In genomic region chr6:92570090-92570489, GRCm38 (mm10) we compare ENCODE assay signal across 21 mouse cellular contexts.
DNase-seq lines count a peak whose midpoint lies in the region; ATAC-seq and TF ChIP-seq lines count a peak whose summit lies in the region.
"Had no signal": no experiment of that assay in that cellular context is flagged by ENCODE, and none has a peak within 500 bp of the region (broad histone marks: within the 10 kb centered on the region; RNA-seq: fewer than 3 reads in every experiment).

No protein-coding gene starts in this region.

- no peak overlapping the region for H3K9ac ChIP-seq in midbrain, embryonic 12.5 days (replicated peaks)
- H3K9ac ChIP-seq in hindbrain, embryonic 14.5 days, result 0 out of 2 replicates have a peak overlapping the region, but pooled peaks have one; percentile 24
- H3K9ac ChIP-seq in midbrain, postnatal 0 days (replicated peaks; ENCODE audit: low read length, poor library complexity, severe bottlenecking), result no peak overlapping the region
- H3K9ac ChIP-seq: heart, embryonic 13.5 days; intestine, embryonic 15.5 days; neural tube, embryonic 12.5 days had no signal

- peaks cover 11% of the 10 kb centered on the region; the same call in 1 of the 2 replicates for H3K4me1 ChIP-seq in midbrain, embryonic 12.5 days
- H3K4me1 ChIP-seq in midbrain, embryonic 10.5 days, result peaks cover 12% of the 10 kb centered on the region
- peaks cover 11% of the 10 kb centered on the region; the same call in 1 of the 2 replicates for H3K4me1 ChIP-seq in hindbrain, embryonic 14.5 days (replicated peaks; ENCODE audit: control insufficient read depth, insufficient read depth, low read length)
- peaks cover 11% of the 10 kb centered on the region; the same call in 1 of the 2 replicates for H3K4me1 ChIP-seq in midbrain, postnatal 0 days (ENCODE audit: insufficient read depth, low read length)
- H3K4me1 ChIP-seq: intestine, embryonic 15.5 days had no signal

- no peaks in the 10 kb centered on the region for H3K36me3 ChIP-seq in midbrain, embryonic 12.5 days
- H3K36me3 ChIP-seq in midbrain, embryonic 10.5 days, result no peaks in the 10 kb centered on the region
- H3K36me3 ChIP-seq in hindbrain, embryonic 14.5 days (replicated peaks; ENCODE audit: control insufficient read depth, insufficient read depth), result no peaks in the 10 kb centered on the region
- H3K36me3 ChIP-seq in midbrain, postnatal 0 days (ENCODE audit: insufficient read depth, low read length), result no peaks in the 10 kb centered on the region
- H3K36me3 ChIP-seq: heart, embryonic 13.5 days; intestine, embryonic 15.5 days; neural tube, embryonic 12.5 days had no signal

- peak overlapping the region; percentile 35; the same call in 1 of the 2 replicates for H3K27ac ChIP-seq in midbrain, embryonic 12.5 days (replicated peaks)
- H3K27ac ChIP-seq in midbrain, embryonic 10.5 days (replicated peaks), result no peak overlapping the region
- H3K27ac ChIP-seq in hindbrain, embryonic 14.5 days, result peak overlapping the region; percentile 52
- peak overlapping the region; percentile 44; the same call in 1 of the 2 replicates for H3K27ac ChIP-seq in midbrain, postnatal 0 days (ENCODE audit: low read depth, low read length)
- H3K27ac ChIP-seq: heart, embryonic 13.5 days; intestine, embryonic 15.5 days; neural tube, embryonic 12.5 days had no signal

- DNase-seq in frontal cortex, postnatal 25 days (ENCODE audit: low spot score in 2 of 2), result no peak
- no peak for DNase-seq in midbrain, embryonic 10.5 days (ENCODE audit: low spot score)
- peak; percentile 32 for DNase-seq in hindbrain, embryonic 14.5 days (ENCODE audit: low spot score)
- peak; percentile 31 for DNase-seq in midbrain, postnatal 0 days (ENCODE audit: low spot score)
- DNase-seq in urinary bladder, postnatal 25 days (ENCODE audit: low spot score), result no peak
- DNase-seq in MN1 (ENCODE audit: low spot score), result no peak
- DNase-seq: B cell, adult 2 months; cerebellum, postnatal 14 days; embryo, embryonic 11 days; heart, postnatal 36 days; kidney, postnatal 10 days; liver; right cerebral cortex, postnatal 14 days; spleen, adult 18-20 months; thymus, postnatal 25 days had no signal

- peak; percentile 36; the same call in 1 of the 2 replicates for ATAC-seq in frontal cortex, adult (ENCODE audit: low TSS enrichment)
- ATAC-seq in midbrain, embryonic 12.5 days (ENCODE audit: low FRiP score, low read depth), result no peak
- ATAC-seq in hindbrain, embryonic 14.5 days (ENCODE audit: low FRiP score), result no peak
- ATAC-seq in midbrain, postnatal 0 days (ENCODE audit: low FRiP score), result no peak
- ATAC-seq: intestine, embryonic 15.5 days; lung, postnatal 0 days had no signal

- no peak overlapping the region for H3K4me3 ChIP-seq in midbrain, embryonic 12.5 days
- no peak overlapping the region for H3K4me3 ChIP-seq in midbrain, embryonic 10.5 days
- no peak overlapping the region for H3K4me3 ChIP-seq in hindbrain, embryonic 14.5 days (replicated peaks; ENCODE audit: low read length)
- no peak overlapping the region for H3K4me3 ChIP-seq in midbrain, postnatal 0 days (ENCODE audit: low read depth, low read length)
- H3K4me3 ChIP-seq: heart, embryonic 13.5 days; intestine, embryonic 15.5 days; neural tube, embryonic 12.5 days had no signal

- no peak for TF ChIP-seq CTCF in midbrain, postnatal 0 days (IDR thresholded peaks at IDR 0.05)

- no peaks in the 10 kb centered on the region for H3K9me3 ChIP-seq in midbrain, embryonic 12.5 days
- no peaks in the 10 kb centered on the region for H3K9me3 ChIP-seq in midbrain, embryonic 10.5 days (replicated peaks)
- no peaks in the 10 kb centered on the region for H3K9me3 ChIP-seq in hindbrain, embryonic 14.5 days (ENCODE audit: control insufficient read depth, low read length)
- H3K9me3 ChIP-seq in midbrain, postnatal 0 days (ENCODE audit: low read length), result no peaks in the 10 kb centered on the region
- H3K9me3 ChIP-seq: heart, embryonic 13.5 days; intestine, embryonic 15.5 days; neural tube, embryonic 12.5 days had no signal

- 35% methylated on average over 7 of the region's 7 CpGs for WGBS in midbrain, embryonic 12.5 days
- 65% methylated on average over 7 of the region's 7 CpGs for WGBS in midbrain, embryonic 10.5 days
- WGBS in hindbrain, embryonic 14.5 days, result 40% methylated on average over 7 of the region's 7 CpGs
- 22% methylated on average over 7 of the region's 7 CpGs for WGBS in midbrain, postnatal 0 days

- H3K4me2 ChIP-seq in midbrain, embryonic 12.5 days (replicated peaks), result no peak overlapping the region
- no peak overlapping the region for H3K4me2 ChIP-seq in hindbrain, embryonic 14.5 days (replicated peaks)
- no peak overlapping the region for H3K4me2 ChIP-seq in midbrain, postnatal 0 days (ENCODE audit: low read depth, low read length, poor library complexity, severe bottlenecking)
- H3K4me2 ChIP-seq: heart, embryonic 13.5 days; intestine, embryonic 15.5 days; neural tube, embryonic 12.5 days had no signal

- H3K27me3 ChIP-seq in midbrain, embryonic 12.5 days, result no peaks in the 10 kb centered on the region
- no peaks in the 10 kb centered on the region for H3K27me3 ChIP-seq in midbrain, embryonic 10.5 days (ENCODE audit: low read depth, poor library complexity, severe bottlenecking)
- no peaks in the 10 kb centered on the region for H3K27me3 ChIP-seq in hindbrain, embryonic 14.5 days (ENCODE audit: control insufficient read depth, insufficient read depth, low read length)
- H3K27me3 ChIP-seq in midbrain, postnatal 0 days (ENCODE audit: insufficient read depth, low read length), result no peaks in the 10 kb centered on the region
- H3K27me3 ChIP-seq: heart, embryonic 13.5 days; intestine, embryonic 15.5 days; neural tube, embryonic 12.5 days had no signal

Comparison
In these comparisons a context has a peak if more than half of its experiments do, and no peak if none do; other contexts are left out.
1. DNase-seq: peak in hindbrain, embryonic 14.5 days (single experiment) and midbrain, postnatal 0 days (single experiment); none in frontal cortex, postnatal 25 days (0 of 2), midbrain, embryonic 10.5 days (single experiment), urinary bladder, postnatal 25 days (single experiment) and MN1 (single experiment).